Mouse (Mus musculus): ENCODE measurements around the gene 1700023F06Rik. TPM values are rescaled to one million over a fixed set of nuclear protein-coding genes. Genes with fewer than 3 reads are reported as not detected.

Gene 1700023F06Rik
- polyA plus RNA-seq, 1 experiment from 2014 or later, result 0.38 TPM

DNA sequence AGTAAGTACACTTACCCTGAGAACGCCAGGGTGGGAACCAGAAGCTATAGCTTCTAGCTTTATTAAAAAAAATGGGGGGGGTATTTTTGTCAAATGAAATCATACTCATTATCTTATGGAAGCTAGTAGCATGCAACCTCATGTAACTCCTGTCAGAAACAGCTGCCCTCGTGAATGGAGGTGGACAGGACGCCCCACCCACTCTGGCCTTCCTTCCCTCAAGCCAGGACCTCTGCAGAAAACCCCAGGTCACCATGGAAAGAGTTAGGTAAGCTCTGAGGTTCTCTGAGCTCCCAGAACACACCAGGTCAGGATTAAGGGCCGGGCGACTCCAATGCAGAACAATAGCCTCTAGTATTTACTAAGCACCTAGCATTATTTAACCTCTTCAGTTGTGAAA, 40.5 kb upstream of the 1700023F06Rik start:
- 47% methylated on average over 5 of the region's 5 CpGs for WGBS
- H3K27me3 ChIP-seq (replicated peaks; ENCODE audit: insufficient read depth, low read length), result no peaks in the 10 kb centered on the region
- H3K9me3 ChIP-seq (ENCODE audit: low read length), result no peaks in the 10 kb centered on the region
- no peak for TF ChIP-seq EP300 (IDR thresholded peaks at IDR 0.05)
- no peak for TF ChIP-seq CTCF (IDR thresholded peaks at IDR 0.05)
- peaks cover 18% of the 10 kb centered on the region for H3K4me1 ChIP-seq (ENCODE audit: insufficient read depth, low read depth, low read length)
- no peaks in the 10 kb centered on the region for H3K36me3 ChIP-seq (ENCODE audit: insufficient read depth, low read length)
- H3K9ac ChIP-seq (replicated peaks; ENCODE audit: low read depth), result no peak overlapping the region
- DNase-seq (ENCODE audit: low spot score) (peak; percentile 52), ATAC-seq (no peak)
- no peak overlapping the region for H3K4me2 ChIP-seq (replicated peaks; ENCODE audit: low read depth, low read length)
- H3K4me3 ChIP-seq (ENCODE audit: low read depth, low read length), result no peak overlapping the region
- peak overlapping the region; percentile 29 for H3K27ac ChIP-seq (ENCODE audit: low read length)

- TF ChIP-seq CTCF (IDR thresholded peaks at IDR 0.05) (no peak), EP300 (IDR thresholded peaks at IDR 0.05) (peak; percentile 76)
- no peaks in the 10 kb centered on the region for H3K9me3 ChIP-seq (ENCODE audit: low read length)
- ATAC-seq (peak; percentile 88), DNase-seq (ENCODE audit: low spot score) (peak; percentile 96)
- H3K36me3 ChIP-seq (ENCODE audit: insufficient read depth, low read length), result no peaks in the 10 kb centered on the region
- peaks cover 18% of the 10 kb centered on the region; the same call in 1 of the 2 replicates for H3K4me1 ChIP-seq (ENCODE audit: insufficient read depth, low read depth, low read length)
- no peak overlapping the region for H3K4me2 ChIP-seq (replicated peaks; ENCODE audit: low read depth, low read length)
- no peak overlapping the region for H3K9ac ChIP-seq (replicated peaks; ENCODE audit: low read depth)
- H3K27me3 ChIP-seq (replicated peaks; ENCODE audit: insufficient read depth, low read length), result no peaks in the 10 kb centered on the region
- H3K4me3 ChIP-seq (ENCODE audit: low read depth, low read length), result no peak overlapping the region
- peak overlapping the region; percentile 22 for H3K27ac ChIP-seq (ENCODE audit: low read length)
- WGBS, result 34% methylated on average over 11 of the region's 11 CpGs
Observed at GRCm38 (mm10) chr11:103247504-103248177, 39.3 kb upstream of the 1700023F06Rik start.

- WGBS, result 38% methylated on average over 4 of the region's 4 CpGs
- Histone ChIP-seq H3K36me3 (ENCODE audit: insufficient read depth, low read length) (no peaks in the 10 kb centered on the region), H3K4me2 (replicated peaks; ENCODE audit: low read depth, low read length) (no peak overlapping the region), H3K4me3 (ENCODE audit: low read depth, low read length) (no peak overlapping the region), H3K9ac (replicated peaks; ENCODE audit: low read depth) (no peak overlapping the region), H3K27ac (ENCODE audit: low read length) (peak overlapping the region; percentile 66), H3K27me3 (replicated peaks; ENCODE audit: insufficient read depth, low read length) (no peaks in the 10 kb centered on the region), H3K9me3 (ENCODE audit: low read length) (no peaks in the 10 kb centered on the region), H3K4me1 (ENCODE audit: insufficient read depth, low read depth, low read length) (peaks cover 18% of the 10 kb centered on the region; the same call in 1 of the 2 replicates)
- TF ChIP-seq EP300 (IDR thresholded peaks at IDR 0.05) (no peak), CTCF (IDR thresholded peaks at IDR 0.05) (no peak)
- ATAC-seq (no peak), DNase-seq (ENCODE audit: low spot score) (no peak)
Observed at GRCm38 (mm10) chr11:103246731-103247290, 38.5 kb upstream of the 1700023F06Rik start.

DNA sequence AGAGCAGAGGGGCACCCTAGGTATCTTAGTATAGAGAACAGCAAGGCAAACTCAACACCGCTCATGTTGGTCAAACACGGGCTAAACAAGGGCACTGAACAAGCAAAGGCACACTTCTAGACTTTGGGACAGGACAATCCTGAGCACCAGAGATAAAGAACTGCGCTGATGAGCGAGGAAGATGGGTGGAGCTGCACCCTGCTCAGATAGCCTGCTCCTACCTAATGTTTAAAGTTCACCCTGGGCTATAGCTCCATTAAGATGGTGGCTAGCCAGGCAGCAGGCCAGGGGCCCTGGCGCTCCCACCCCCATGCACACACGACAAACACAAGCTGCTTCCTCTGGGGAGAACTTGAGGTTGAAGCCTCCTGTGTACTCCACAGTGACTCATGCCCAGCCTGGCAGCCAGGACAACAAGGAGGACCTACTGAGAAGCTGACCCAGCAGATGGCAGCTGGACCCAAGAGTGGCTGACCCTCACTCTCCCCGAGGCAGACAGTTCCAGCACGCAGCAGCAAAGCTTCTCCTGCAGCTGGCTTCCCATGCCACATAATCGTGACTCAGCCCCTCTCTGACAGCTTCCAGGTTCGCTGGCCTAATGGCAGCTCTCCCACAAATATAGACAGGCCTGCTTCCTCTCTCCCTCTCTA, 37.8 kb upstream of the 1700023F06Rik start:
- H3K27me3 ChIP-seq (replicated peaks; ENCODE audit: insufficient read depth, low read length), result no peaks in the 10 kb centered on the region
- peak overlapping the region; percentile 66 for H3K27ac ChIP-seq (ENCODE audit: low read length)
- H3K4me1 ChIP-seq (ENCODE audit: insufficient read depth, low read depth, low read length), result peaks cover 23% of the 10 kb centered on the region; the same call in 1 of the 2 replicates
- H3K4me3 ChIP-seq (ENCODE audit: low read depth, low read length), result no peak overlapping the region
- DNase-seq (ENCODE audit: low spot score) (peak; percentile 85), ATAC-seq (peak; percentile 66)
- 0 out of 2 replicates have a peak, but pooled peaks have one; percentile 16 for TF ChIP-seq CTCF (IDR thresholded peaks at IDR 0.05)
- TF ChIP-seq EP300 (IDR thresholded peaks at IDR 0.05), result no peak
- no peaks in the 10 kb centered on the region for H3K36me3 ChIP-seq (ENCODE audit: insufficient read depth, low read length)
- H3K4me2 ChIP-seq (replicated peaks; ENCODE audit: low read depth, low read length), result no peak overlapping the region
- WGBS, result 45% methylated on average over 10 of the region's 10 CpGs
- no peaks in the 10 kb centered on the region for H3K9me3 ChIP-seq (ENCODE audit: low read length)
- H3K9ac ChIP-seq (replicated peaks; ENCODE audit: low read depth), result no peak overlapping the region

DNA sequence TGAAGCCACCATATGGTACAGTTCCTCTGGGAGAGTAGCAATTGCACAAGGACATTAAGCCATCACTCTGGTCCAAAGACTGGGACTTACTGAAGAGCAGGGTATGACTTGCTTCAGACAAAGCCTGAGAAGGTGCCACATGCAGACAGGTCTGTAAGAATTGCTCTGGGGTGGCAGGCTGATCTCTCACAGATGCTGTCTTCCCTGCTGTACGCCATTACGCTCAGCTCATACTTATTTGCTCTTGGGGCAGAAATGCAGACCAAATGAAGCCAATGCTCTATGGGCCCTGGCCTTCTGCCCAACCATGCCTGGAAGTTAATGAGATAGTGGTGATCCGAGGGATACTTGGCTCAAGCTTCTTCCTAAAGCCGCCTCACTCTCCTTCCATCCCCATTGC, 36.5 kb upstream of the 1700023F06Rik start:
- Histone ChIP-seq H3K27me3 (replicated peaks; ENCODE audit: insufficient read depth, low read length) (no peaks in the 10 kb centered on the region), H3K4me1 (ENCODE audit: insufficient read depth, low read depth, low read length) (peaks cover 23% of the 10 kb centered on the region; the same call in 1 of the 2 replicates), H3K36me3 (ENCODE audit: insufficient read depth, low read length) (no peaks in the 10 kb centered on the region), H3K4me2 (replicated peaks; ENCODE audit: low read depth, low read length) (no peak overlapping the region), H3K9me3 (ENCODE audit: low read length) (no peaks in the 10 kb centered on the region), H3K4me3 (ENCODE audit: low read depth, low read length) (no peak overlapping the region), H3K9ac (replicated peaks; ENCODE audit: low read depth) (no peak overlapping the region), H3K27ac (ENCODE audit: low read length) (no peak overlapping the region)
- DNase-seq (ENCODE audit: low spot score) (peak; percentile 82), ATAC-seq (peak; percentile 27)
- TF ChIP-seq EP300 (IDR thresholded peaks at IDR 0.05) (no peak), CTCF (IDR thresholded peaks at IDR 0.05) (no peak)
- WGBS, result 66% methylated on average over 4 of the region's 4 CpGs

DNA sequence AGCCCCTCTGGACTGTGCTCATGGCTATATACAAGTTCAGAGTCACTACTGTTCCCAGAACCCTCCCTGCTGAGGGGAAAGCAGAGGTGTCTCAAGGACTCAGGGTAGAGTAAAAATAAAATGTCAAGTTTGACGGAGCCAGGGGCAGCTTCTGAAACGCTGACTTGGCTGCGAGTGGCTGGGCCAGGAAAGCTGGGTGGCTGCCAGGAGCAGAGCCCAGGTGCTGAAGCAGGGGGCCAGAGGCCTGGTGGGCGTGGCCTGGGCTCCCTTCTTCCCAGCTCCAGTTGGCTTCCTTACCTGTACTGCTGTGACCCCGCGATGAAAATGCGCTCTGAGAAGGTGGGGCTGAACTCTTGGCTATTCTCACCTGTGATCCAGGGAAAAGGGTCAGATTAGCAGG, 32.4 kb upstream of the 1700023F06Rik start:
- peaks cover 5% of the 10 kb centered on the region; the same call in 1 of the 2 replicates for H3K4me1 ChIP-seq (ENCODE audit: insufficient read depth, low read depth, low read length)
- H3K27ac ChIP-seq (ENCODE audit: low read length), result peak overlapping the region; percentile 26; the same call in 1 of the 2 replicates
- no peaks in the 10 kb centered on the region for H3K27me3 ChIP-seq (replicated peaks; ENCODE audit: insufficient read depth, low read length)
- ATAC-seq (peak; percentile 32), DNase-seq (ENCODE audit: low spot score) (peak; percentile 72)
- TF ChIP-seq EP300 (IDR thresholded peaks at IDR 0.05), result no peak
- TF ChIP-seq CTCF (IDR thresholded peaks at IDR 0.05), result no peak
- H3K36me3 ChIP-seq (ENCODE audit: insufficient read depth, low read length), result peaks cover 25% of the 10 kb centered on the region; the same call in 1 of the 2 replicates
- H3K9me3 ChIP-seq (ENCODE audit: low read length), result no peaks in the 10 kb centered on the region
- no peak overlapping the region for H3K4me2 ChIP-seq (replicated peaks; ENCODE audit: low read depth, low read length)
- H3K4me3 ChIP-seq (ENCODE audit: low read depth, low read length), result no peak overlapping the region
- no peak overlapping the region for H3K9ac ChIP-seq (replicated peaks; ENCODE audit: low read depth)
- 28% methylated on average over 5 of the region's 7 CpGs for WGBS

Measured in lung, postnatal 0 days (tissue).